Mouse (Mus musculus) ES-E14 (cell line): ENCODE results near the gene Glmp.
"Not testable (repeated sequence)": the region's sequence is repeated elsewhere in the genome, so short reads cannot be mapped to it uniquely, and the experiment has no call there.

Experiments
- CHD2 ChIP-seq: IDR thresholded peaks from 2 replicates; pipeline ENCODE4 v1.6.1; 2014; ENCODE audit warnings: mild to moderate bottlenecking, low read depth, low read length, inconsistent platforms
- HCFC1 ChIP-seq: IDR thresholded peaks from 2 replicates; pipeline ENCODE4 v1.6.1; 2012; ENCODE audit warnings: low read length, inconsistent platforms, borderline replicate concordance; ENCODE audit not compliant: insufficient read depth
- MAFK ChIP-seq: IDR thresholded peaks from 2 replicates; pipeline ENCODE4 v1.6.1; 2014; ENCODE audit warnings: mild to moderate bottlenecking, low read depth, low read length, inconsistent platforms; ENCODE audit not compliant: insufficient read depth
- ZC3H11A ChIP-seq: IDR thresholded peaks from 2 replicates; pipeline ENCODE4 v1.6.1; 2012; ENCODE audit warnings: low read depth, mild to moderate bottlenecking, inconsistent platforms, low read length, borderline replicate concordance

DNA sequence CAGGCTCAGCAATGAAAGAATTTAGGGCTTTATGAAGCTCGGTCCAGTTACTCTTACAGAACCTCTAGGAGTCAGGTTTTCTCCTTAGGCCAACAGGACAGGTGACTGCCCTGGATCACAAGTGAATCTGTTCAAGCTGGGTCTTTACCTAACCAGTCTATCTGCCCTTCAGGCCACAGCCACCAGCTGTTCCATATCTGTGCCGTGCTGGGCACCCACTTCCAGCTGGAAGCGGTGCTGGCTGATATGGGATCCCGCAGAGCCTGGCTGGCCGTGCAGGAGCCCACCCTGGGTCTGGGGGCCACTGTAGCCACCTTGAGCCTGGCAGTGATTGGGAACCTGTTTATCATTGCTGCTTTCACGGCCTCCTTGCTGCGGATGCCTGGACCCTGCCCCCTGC is 42.7 kb downstream of the Glmp start:
- TF ChIP-seq CHD2, HCFC1, ZC3H11A, MAFK: not testable (repeated sequence)
